Mouse (Mus musculus) ES-E14 (cell line): ENCODE results near the gene Cyp2s1.

ENCODE experiments used
- MAFK ChIP-seq: IDR thresholded peaks from 2 replicates; pipeline ENCODE4 v1.6.1; 2014; ENCODE audit warnings: mild to moderate bottlenecking, low read depth, low read length, inconsistent platforms; ENCODE audit not compliant: insufficient read depth
- ZC3H11A ChIP-seq: IDR thresholded peaks from 2 replicates; pipeline ENCODE4 v1.6.1; 2012; ENCODE audit warnings: low read depth, mild to moderate bottlenecking, inconsistent platforms, low read length, borderline replicate concordance
- ZNF384 ChIP-seq: IDR thresholded peaks from 2 replicates; pipeline ENCODE4 v1.6.1; 2012; ENCODE audit warnings: low read depth, low read length, inconsistent platforms

GRCm38 (mm10) chr7:25753076-25753475 is 63.6 kb downstream of the Cyp2s1 start:
- TF ChIP-seq ZC3H11A (no peak), MAFK (no peak), ZNF384 (no peak)
